Mouse (Mus musculus): ENCODE data around the gene Apobec2. TPM values are rescaled to one million over a fixed set of nuclear protein-coding genes. Genes with fewer than 3 reads are reported as not detected.

Gene Apobec2
- polyA plus RNA-seq, 1 experiment, result not detected

GRCm38 (mm10) chr17:48404706-48405105 is 28.0 kb downstream of the Apobec2 start:
- peaks cover 68% of the 10 kb centered on the region for H3K36me3 ChIP-seq (ENCODE audit: control insufficient read depth)
- peaks cover 55% of the 10 kb centered on the region for H3K4me1 ChIP-seq (ENCODE audit: control insufficient read depth)
- H3K4me3 ChIP-seq (replicated peaks), result no peak overlapping the region
- no peak for TF ChIP-seq GATA1 (IDR thresholded peaks at IDR 0.05; ENCODE audit: low read length)
- TF ChIP-seq TAL1 (IDR thresholded peaks at IDR 0.05; ENCODE audit: low read length), result no peak
- no peaks in the 10 kb centered on the region for H3K9me3 ChIP-seq (ENCODE audit: control insufficient read depth, low read length)
- no peaks in the 10 kb centered on the region for H3K27me3 ChIP-seq (ENCODE audit: control insufficient read depth)

GRCm38 (mm10) chr17:48403848-48404247 is 28.9 kb downstream of the Apobec2 start:
- Histone ChIP-seq H3K9me3 (ENCODE audit: control insufficient read depth, low read length) (no peaks in the 10 kb centered on the region), H3K4me1 (ENCODE audit: control insufficient read depth) (peaks cover 56% of the 10 kb centered on the region), H3K27me3 (ENCODE audit: control insufficient read depth) (no peaks in the 10 kb centered on the region), H3K36me3 (ENCODE audit: control insufficient read depth) (peaks cover 77% of the 10 kb centered on the region), H3K4me3 (replicated peaks) (no peak overlapping the region)
- TF ChIP-seq GATA1 (IDR thresholded peaks at IDR 0.05; ENCODE audit: low read length), result no peak

GRCm38 (mm10) chr17:48402751-48403150 is 30.0 kb downstream of the Apobec2 start:
- H3K27me3 ChIP-seq (ENCODE audit: control insufficient read depth), result no peaks in the 10 kb centered on the region
- H3K9me3 ChIP-seq (ENCODE audit: control insufficient read depth, low read length), result no peaks in the 10 kb centered on the region
- no peak overlapping the region for H3K4me3 ChIP-seq (replicated peaks)
- TF ChIP-seq TAL1 (IDR thresholded peaks at IDR 0.05; ENCODE audit: low read length) (no peak), GATA1 (IDR thresholded peaks at IDR 0.05; ENCODE audit: low read length) (no peak)
- H3K4me1 ChIP-seq (ENCODE audit: control insufficient read depth), result peaks cover 50% of the 10 kb centered on the region
- peaks cover 88% of the 10 kb centered on the region for H3K36me3 ChIP-seq (ENCODE audit: control insufficient read depth)

GRCm38 (mm10) chr17:48401710-48402109 is 31.0 kb downstream of the Apobec2 start:
- Histone ChIP-seq H3K36me3 (ENCODE audit: control insufficient read depth) (peaks cover 90% of the 10 kb centered on the region), H3K27me3 (ENCODE audit: control insufficient read depth) (no peaks in the 10 kb centered on the region), H3K4me3 (replicated peaks) (no peak overlapping the region), H3K9me3 (ENCODE audit: control insufficient read depth, low read length) (no peaks in the 10 kb centered on the region), H3K4me1 (ENCODE audit: control insufficient read depth) (peaks cover 40% of the 10 kb centered on the region)
- TF ChIP-seq TAL1 (IDR thresholded peaks at IDR 0.05; ENCODE audit: low read length) (no peak), GATA1 (IDR thresholded peaks at IDR 0.05; ENCODE audit: low read length) (no peak)

GRCm38 (mm10) chr17:48392616-48393015 is 40.1 kb downstream of the Apobec2 start:
- no peak for TF ChIP-seq TAL1 (IDR thresholded peaks at IDR 0.05; ENCODE audit: low read length)
- no peak for TF ChIP-seq GATA1 (IDR thresholded peaks at IDR 0.05; ENCODE audit: low read length)
- Histone ChIP-seq H3K36me3 (ENCODE audit: control insufficient read depth) (peaks cover 100% of the 10 kb centered on the region), H3K9me3 (ENCODE audit: control insufficient read depth, low read length) (no peaks in the 10 kb centered on the region), H3K4me1 (ENCODE audit: control insufficient read depth) (peaks cover 5% of the 10 kb centered on the region), H3K4me3 (replicated peaks) (no peak overlapping the region), H3K27me3 (ENCODE audit: control insufficient read depth) (no peaks in the 10 kb centered on the region)

GRCm38 (mm10) chr17:48391446-48391845 is 41.3 kb downstream of the Apobec2 start:
- peaks cover 100% of the 10 kb centered on the region for H3K36me3 ChIP-seq (ENCODE audit: control insufficient read depth)
- no peak overlapping the region for H3K4me3 ChIP-seq (replicated peaks)
- H3K4me1 ChIP-seq (ENCODE audit: control insufficient read depth), result peaks cover 5% of the 10 kb centered on the region
- TF ChIP-seq TAL1 (IDR thresholded peaks at IDR 0.05; ENCODE audit: low read length) (no peak), GATA1 (IDR thresholded peaks at IDR 0.05; ENCODE audit: low read length) (no peak)
- H3K27me3 ChIP-seq (ENCODE audit: control insufficient read depth), result no peaks in the 10 kb centered on the region
- no peaks in the 10 kb centered on the region for H3K9me3 ChIP-seq (ENCODE audit: control insufficient read depth, low read length)

GRCm38 (mm10) chr17:48389442-48389841 is 43.3 kb downstream of the Apobec2 start:
- no peak overlapping the region for H3K4me3 ChIP-seq (replicated peaks)
- TF ChIP-seq GATA1 (IDR thresholded peaks at IDR 0.05; ENCODE audit: low read length) (no peak), TAL1 (IDR thresholded peaks at IDR 0.05; ENCODE audit: low read length) (no peak)
- H3K36me3 ChIP-seq (ENCODE audit: control insufficient read depth), result peaks cover 88% of the 10 kb centered on the region
- no peaks in the 10 kb centered on the region for H3K27me3 ChIP-seq (ENCODE audit: control insufficient read depth)
- H3K4me1 ChIP-seq (ENCODE audit: control insufficient read depth), result peaks cover 7% of the 10 kb centered on the region
- no peaks in the 10 kb centered on the region for H3K9me3 ChIP-seq (ENCODE audit: control insufficient read depth, low read length)

GRCm38 (mm10) chr17:48388666-48389065 is 44.1 kb downstream of the Apobec2 start:
- Histone ChIP-seq H3K27me3 (ENCODE audit: control insufficient read depth) (no peaks in the 10 kb centered on the region), H3K36me3 (ENCODE audit: control insufficient read depth) (peaks cover 81% of the 10 kb centered on the region), H3K4me1 (ENCODE audit: control insufficient read depth) (peaks cover 5% of the 10 kb centered on the region; the same call in 1 of the 2 replicates), H3K4me3 (replicated peaks) (no peak overlapping the region), H3K9me3 (ENCODE audit: control insufficient read depth, low read length) (no peaks in the 10 kb centered on the region)
- TF ChIP-seq GATA1 (IDR thresholded peaks at IDR 0.05; ENCODE audit: low read length), result no peak
- no peak for TF ChIP-seq TAL1 (IDR thresholded peaks at IDR 0.05; ENCODE audit: low read length)

GRCm38 (mm10) chr17:48385786-48386461 is 46.8 kb downstream of the Apobec2 start:
- Histone ChIP-seq H3K27me3 (ENCODE audit: control insufficient read depth) (no peaks in the 10 kb centered on the region), H3K4me1 (ENCODE audit: control insufficient read depth) (peaks cover 5% of the 10 kb centered on the region; the same call in 1 of the 2 replicates), H3K36me3 (ENCODE audit: control insufficient read depth) (peaks cover 53% of the 10 kb centered on the region), H3K9me3 (ENCODE audit: control insufficient read depth, low read length) (no peaks in the 10 kb centered on the region), H3K4me3 (replicated peaks) (no peak overlapping the region)
- TF ChIP-seq TAL1 (IDR thresholded peaks at IDR 0.05; ENCODE audit: low read length), result no peak
- TF ChIP-seq GATA1 (IDR thresholded peaks at IDR 0.05; ENCODE audit: low read length), result no peak

GRCm38 (mm10) chr17:48379050-48379449 is 53.7 kb downstream of the Apobec2 start:
- Histone ChIP-seq H3K4me3 (replicated peaks) (no peak overlapping the region), H3K36me3 (ENCODE audit: control insufficient read depth) (no peaks in the 10 kb centered on the region), H3K27me3 (ENCODE audit: control insufficient read depth) (no peaks in the 10 kb centered on the region), H3K9me3 (ENCODE audit: control insufficient read depth, low read length) (no peaks in the 10 kb centered on the region), H3K4me1 (ENCODE audit: control insufficient read depth) (no peaks in the 10 kb centered on the region)
- TF ChIP-seq TAL1 (IDR thresholded peaks at IDR 0.05; ENCODE audit: low read length), result no peak
- TF ChIP-seq GATA1 (IDR thresholded peaks at IDR 0.05; ENCODE audit: low read length), result no peak

All from erythroblast, embryonic 14.5 days (primary cell).